Mouse (Mus musculus): ENCODE measurements around the gene Hormad2.

GRCm38 (mm10) chr11:4423818-4424217, 17.1 kb downstream of the Hormad2 start:
- no peak for TF ChIP-seq POLR2A (IDR thresholded peaks at IDR 0.05; ENCODE audit: borderline replicate concordance, control insufficient read depth, low read depth, low read length)
- no peak for TF ChIP-seq CTCF (IDR thresholded peaks at IDR 0.05; ENCODE audit: control insufficient read depth, insufficient read depth, low read length)
